Mouse (Mus musculus): Measurements from ENCODE around the gene Accsl. TPM values are rescaled to one million over a fixed set of nuclear protein-coding genes. Genes with fewer than 3 reads are reported as not detected.

The Accsl gene
- polyA plus RNA-seq, 1 experiment from 2014 or later: 0.63 TPM

DNA sequence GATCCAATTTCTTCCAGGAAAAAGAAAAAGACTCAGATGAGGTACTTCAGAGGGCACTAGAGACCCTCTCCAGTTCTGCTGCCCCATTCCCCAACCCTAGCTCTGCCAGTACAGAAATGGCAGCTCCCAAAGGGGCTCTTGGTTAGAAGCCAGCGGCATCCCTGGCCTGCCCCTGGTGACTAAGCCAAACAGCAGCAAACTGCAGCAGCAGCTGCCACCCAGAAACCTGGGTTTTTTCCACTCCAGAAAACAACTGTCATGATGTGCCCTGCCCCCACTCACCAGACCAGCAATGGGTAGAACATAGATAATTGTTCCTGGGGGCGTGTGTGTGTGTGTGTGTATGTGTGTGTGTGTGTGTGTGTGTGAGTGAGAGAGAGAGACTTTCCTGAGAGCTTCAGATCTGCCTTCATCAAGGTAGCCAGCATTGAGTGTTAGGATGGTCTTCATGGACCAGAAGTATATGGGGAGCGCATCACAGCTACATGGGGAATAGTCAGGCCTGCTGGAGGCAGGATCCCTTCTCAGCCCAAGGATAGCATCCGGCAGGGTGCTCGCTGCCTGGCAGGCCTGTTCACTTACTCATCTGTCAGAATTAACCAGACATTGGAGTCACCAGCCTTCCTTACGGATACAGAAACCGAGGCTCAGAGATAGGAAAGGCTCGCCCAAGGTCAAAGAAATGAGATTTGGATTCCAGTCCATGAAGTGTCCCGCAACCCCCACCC lies 12.8 kb upstream of the Accsl start:
- no peaks in the 10 kb centered on the region for H3K9me3 ChIP-seq (ENCODE audit: control insufficient read depth, low read length)
- H3K27ac ChIP-seq (ENCODE audit: low read length): no peak overlapping the region
- H3K4me3 ChIP-seq (replicated peaks; ENCODE audit: low read length): no peak overlapping the region
- no peaks in the 10 kb centered on the region; the same call in 1 of the 2 replicates for H3K4me1 ChIP-seq (replicated peaks; ENCODE audit: control insufficient read depth, insufficient read depth, low read length)
- WGBS: 88% methylated on average over 9 of the region's 9 CpGs
- H3K36me3 ChIP-seq (ENCODE audit: control insufficient read depth, insufficient read depth): no peaks in the 10 kb centered on the region
- ATAC-seq: no peak
- no peak overlapping the region for H3K9ac ChIP-seq (replicated peaks; ENCODE audit: low read depth, low read length)
- no peak overlapping the region for H3K4me2 ChIP-seq (ENCODE audit: low read length)
- no peaks in the 10 kb centered on the region for H3K27me3 ChIP-seq (replicated peaks; ENCODE audit: control insufficient read depth, insufficient read depth, low read length)

DNA sequence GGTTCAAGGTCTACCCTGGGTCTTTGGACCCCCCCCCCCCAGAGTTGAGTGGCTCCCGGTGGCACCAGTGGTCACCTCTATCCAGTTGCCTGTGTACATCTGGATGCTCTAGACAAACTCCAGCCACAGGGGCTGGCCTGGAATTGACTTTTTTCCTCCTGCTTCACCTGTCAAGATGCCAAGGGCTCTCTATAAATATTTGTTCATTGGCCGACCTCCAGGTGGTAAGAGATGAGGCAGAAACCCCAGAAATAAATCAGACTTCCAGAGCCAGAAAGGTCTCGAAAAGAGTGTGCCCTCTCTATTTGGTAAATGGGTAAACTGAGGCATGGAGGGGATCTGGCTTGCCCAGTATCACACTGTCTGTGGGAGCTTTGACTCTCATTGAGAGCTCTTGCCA lies 12.0 kb upstream of the Accsl start:
- 89% methylated on average over 3 of the region's 3 CpGs for WGBS
- no peaks in the 10 kb centered on the region; the same call in 1 of the 2 replicates for H3K4me1 ChIP-seq (replicated peaks; ENCODE audit: control insufficient read depth, insufficient read depth, low read length)
- H3K36me3 ChIP-seq (ENCODE audit: control insufficient read depth, insufficient read depth): no peaks in the 10 kb centered on the region
- ATAC-seq: no peak
- H3K27me3 ChIP-seq (replicated peaks; ENCODE audit: control insufficient read depth, insufficient read depth, low read length): no peaks in the 10 kb centered on the region
- no peaks in the 10 kb centered on the region for H3K9me3 ChIP-seq (ENCODE audit: control insufficient read depth, low read length)
- no peak overlapping the region for H3K4me3 ChIP-seq (replicated peaks; ENCODE audit: low read length)
- H3K9ac ChIP-seq (replicated peaks; ENCODE audit: low read depth, low read length): no peak overlapping the region
- no peak overlapping the region for H3K27ac ChIP-seq (ENCODE audit: low read length)
- H3K4me2 ChIP-seq (ENCODE audit: low read length): no peak overlapping the region

DNA sequence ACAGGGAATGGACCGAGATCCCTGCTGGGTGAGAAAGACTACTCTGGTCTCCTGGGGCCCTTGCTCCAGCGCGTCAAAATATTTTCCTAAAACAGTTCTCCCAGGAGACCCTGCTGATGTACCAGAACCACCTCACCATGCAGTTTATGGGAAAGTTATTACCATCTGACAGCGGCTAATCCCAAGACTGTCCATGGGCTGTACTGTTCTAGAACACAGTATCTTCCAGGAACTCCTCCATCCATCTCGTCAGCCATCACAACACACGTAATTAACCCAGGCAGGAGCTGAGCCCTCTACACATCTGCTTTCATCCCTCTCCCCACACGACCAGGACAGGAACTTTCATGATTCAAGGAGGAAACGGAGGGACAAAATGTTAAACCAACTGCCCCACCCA lies 11.5 kb upstream of the Accsl start:
- Histone ChIP-seq H3K4me2 (ENCODE audit: low read length) (no peak overlapping the region), H3K4me1 (replicated peaks; ENCODE audit: control insufficient read depth, insufficient read depth, low read length) (no peaks in the 10 kb centered on the region; the same call in 1 of the 2 replicates), H3K36me3 (ENCODE audit: control insufficient read depth, insufficient read depth) (no peaks in the 10 kb centered on the region), H3K4me3 (replicated peaks; ENCODE audit: low read length) (no peak overlapping the region), H3K27me3 (replicated peaks; ENCODE audit: control insufficient read depth, insufficient read depth, low read length) (no peaks in the 10 kb centered on the region), H3K9ac (replicated peaks; ENCODE audit: low read depth, low read length) (no peak overlapping the region), H3K9me3 (ENCODE audit: control insufficient read depth, low read length) (no peaks in the 10 kb centered on the region), H3K27ac (ENCODE audit: low read length) (no peak overlapping the region)
- 77% methylated on average over 8 of the region's 8 CpGs for WGBS
- no peak for ATAC-seq

DNA sequence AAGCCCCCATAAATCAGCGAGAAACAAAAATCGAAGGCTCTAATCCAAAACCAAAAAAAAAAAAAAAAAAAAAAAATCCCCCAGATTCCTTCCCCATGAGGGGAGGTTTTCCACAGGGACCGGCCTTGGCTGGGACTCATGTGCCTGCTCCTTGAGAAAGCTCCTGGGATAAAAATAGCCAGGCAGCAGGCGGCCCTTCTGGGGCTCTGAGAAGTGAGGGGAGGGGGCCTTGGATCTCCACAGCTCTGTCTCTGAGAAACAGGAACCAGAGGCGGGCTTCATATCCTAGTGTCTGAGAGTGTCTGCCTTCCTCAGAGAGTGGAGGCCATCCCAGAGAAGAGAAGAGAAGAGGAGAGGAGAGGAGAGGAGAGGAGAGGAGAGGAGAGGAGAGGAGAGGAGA lies 8.0 kb upstream of the Accsl start:
- Histone ChIP-seq H3K9ac (replicated peaks; ENCODE audit: low read depth, low read length) (no peak overlapping the region), H3K4me2 (ENCODE audit: low read length) (no peak overlapping the region), H3K4me1 (replicated peaks; ENCODE audit: control insufficient read depth, insufficient read depth, low read length) (peaks cover 11% of the 10 kb centered on the region), H3K27ac (ENCODE audit: low read length) (no peak overlapping the region), H3K36me3 (ENCODE audit: control insufficient read depth, insufficient read depth) (no peaks in the 10 kb centered on the region), H3K9me3 (ENCODE audit: control insufficient read depth, low read length) (no peaks in the 10 kb centered on the region), H3K4me3 (replicated peaks; ENCODE audit: low read length) (no peak overlapping the region), H3K27me3 (replicated peaks; ENCODE audit: control insufficient read depth, insufficient read depth, low read length) (no peaks in the 10 kb centered on the region)
- 60% methylated on average over 5 of the region's 5 CpGs for WGBS
- no peak for ATAC-seq

DNA sequence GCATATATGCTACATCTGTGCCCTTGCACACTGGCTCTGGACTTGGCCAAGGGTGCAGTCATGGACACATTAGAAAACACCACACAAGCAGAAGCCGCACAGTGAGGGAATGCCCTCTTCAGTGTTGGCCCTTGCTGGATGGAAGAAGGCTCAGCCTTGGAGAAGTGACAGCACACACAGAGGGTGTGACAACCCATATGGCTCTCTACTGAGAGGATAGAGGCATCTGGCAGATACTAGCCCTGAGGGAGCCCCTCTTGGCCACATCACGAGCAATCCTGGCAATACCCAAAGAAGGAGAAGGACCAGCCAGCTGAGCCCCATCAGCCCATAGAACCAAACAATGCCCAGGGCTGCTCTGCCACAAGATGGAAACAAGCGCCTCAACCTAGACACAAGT lies 5.6 kb upstream of the Accsl start:
- ATAC-seq: no peak
- H3K36me3 ChIP-seq (ENCODE audit: control insufficient read depth, insufficient read depth): no peaks in the 10 kb centered on the region
- no peaks in the 10 kb centered on the region for H3K9me3 ChIP-seq (ENCODE audit: control insufficient read depth, low read length)
- H3K27me3 ChIP-seq (replicated peaks; ENCODE audit: control insufficient read depth, insufficient read depth, low read length): no peaks in the 10 kb centered on the region
- peaks cover 11% of the 10 kb centered on the region for H3K4me1 ChIP-seq (replicated peaks; ENCODE audit: control insufficient read depth, insufficient read depth, low read length)
- 90% methylated on average over 3 of the region's 3 CpGs for WGBS
- no peak overlapping the region for H3K4me3 ChIP-seq (replicated peaks; ENCODE audit: low read length)
- H3K4me2 ChIP-seq (ENCODE audit: low read length): no peak overlapping the region
- H3K27ac ChIP-seq (ENCODE audit: low read length): no peak overlapping the region; the same call in 1 of the 2 replicates
- H3K9ac ChIP-seq (replicated peaks; ENCODE audit: low read depth, low read length): no peak overlapping the region

DNA sequence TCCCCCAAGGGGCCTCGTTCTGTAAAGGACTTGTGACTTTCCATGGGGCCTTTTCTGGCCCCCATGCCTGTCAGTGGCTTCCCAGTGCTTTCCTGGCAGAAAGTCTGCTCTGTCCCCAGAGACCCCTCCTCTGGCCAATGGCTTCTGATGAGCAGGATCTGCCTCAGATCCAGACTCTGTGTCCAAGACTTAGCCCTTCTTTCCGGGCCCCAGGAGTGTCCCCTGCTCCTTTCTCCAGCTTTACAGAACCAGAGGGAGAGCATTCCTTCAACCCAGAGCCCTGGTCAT lies 5.2 kb upstream of the Accsl start:
- Histone ChIP-seq H3K4me1 (replicated peaks; ENCODE audit: control insufficient read depth, insufficient read depth, low read length) (peaks cover 11% of the 10 kb centered on the region), H3K9me3 (ENCODE audit: control insufficient read depth, low read length) (no peaks in the 10 kb centered on the region), H3K27me3 (replicated peaks; ENCODE audit: control insufficient read depth, insufficient read depth, low read length) (no peaks in the 10 kb centered on the region), H3K4me3 (replicated peaks; ENCODE audit: low read length) (no peak overlapping the region), H3K4me2 (ENCODE audit: low read length) (no peak overlapping the region), H3K27ac (ENCODE audit: low read length) (peak overlapping the region; percentile 14; the same call in 1 of the 2 replicates), H3K9ac (replicated peaks; ENCODE audit: low read depth, low read length) (no peak overlapping the region), H3K36me3 (ENCODE audit: control insufficient read depth, insufficient read depth) (no peaks in the 10 kb centered on the region)
- 31% methylated on average over 2 of the region's 2 CpGs for WGBS
- no peak for ATAC-seq

DNA sequence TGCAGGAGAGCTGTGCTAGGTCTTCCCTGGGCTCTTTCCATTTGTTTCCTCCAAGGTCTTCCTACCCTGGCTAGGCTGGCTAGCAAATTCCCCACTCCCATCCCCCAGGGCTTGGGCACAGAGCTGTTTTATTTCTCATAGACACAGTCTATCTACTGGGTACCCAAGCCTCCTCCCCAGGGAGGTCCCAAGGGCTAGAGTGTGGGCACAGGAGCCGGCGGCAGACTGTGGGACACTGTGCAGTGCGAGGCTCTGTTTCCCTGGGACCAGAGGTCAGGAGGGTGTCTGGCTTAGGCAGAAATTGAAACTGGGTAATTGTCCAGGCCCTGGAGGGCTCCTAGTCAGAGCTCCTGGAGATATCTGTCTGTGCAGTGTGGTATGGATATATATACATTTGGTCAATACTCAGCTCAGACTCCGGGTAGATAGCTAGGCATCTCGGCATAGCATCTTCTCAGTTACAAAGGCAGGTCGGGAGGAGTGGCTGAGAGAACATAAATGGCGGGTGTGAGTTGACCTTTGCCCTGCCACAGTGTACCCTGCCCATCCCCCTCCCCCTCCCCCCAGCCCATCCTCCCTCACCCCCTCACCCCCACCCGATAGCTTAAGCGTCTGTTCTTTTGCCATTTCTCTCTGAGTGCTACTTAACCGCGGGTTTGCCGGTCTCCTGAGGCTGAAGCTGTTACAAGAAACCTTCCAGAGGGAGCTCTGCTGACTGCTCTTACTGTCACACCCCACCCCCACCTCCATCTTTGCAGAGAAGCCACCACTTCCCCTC lies 4.7 kb upstream of the Accsl start:
- Histone ChIP-seq H3K27me3 (replicated peaks; ENCODE audit: control insufficient read depth, insufficient read depth, low read length) (no peaks in the 10 kb centered on the region), H3K9ac (replicated peaks; ENCODE audit: low read depth, low read length) (no peak overlapping the region), H3K36me3 (ENCODE audit: control insufficient read depth, insufficient read depth) (no peaks in the 10 kb centered on the region), H3K27ac (ENCODE audit: low read length) (0 out of 2 replicates have a peak overlapping the region, but pooled peaks have one; percentile 14), H3K4me3 (replicated peaks; ENCODE audit: low read length) (no peak overlapping the region), H3K9me3 (ENCODE audit: control insufficient read depth, low read length) (no peaks in the 10 kb centered on the region), H3K4me1 (replicated peaks; ENCODE audit: control insufficient read depth, insufficient read depth, low read length) (peaks cover 11% of the 10 kb centered on the region), H3K4me2 (ENCODE audit: low read length) (no peak overlapping the region)
- 28% methylated on average over 10 of the region's 12 CpGs for WGBS
- peak; percentile 21; the same call in 1 of the 2 replicates for ATAC-seq

DNA sequence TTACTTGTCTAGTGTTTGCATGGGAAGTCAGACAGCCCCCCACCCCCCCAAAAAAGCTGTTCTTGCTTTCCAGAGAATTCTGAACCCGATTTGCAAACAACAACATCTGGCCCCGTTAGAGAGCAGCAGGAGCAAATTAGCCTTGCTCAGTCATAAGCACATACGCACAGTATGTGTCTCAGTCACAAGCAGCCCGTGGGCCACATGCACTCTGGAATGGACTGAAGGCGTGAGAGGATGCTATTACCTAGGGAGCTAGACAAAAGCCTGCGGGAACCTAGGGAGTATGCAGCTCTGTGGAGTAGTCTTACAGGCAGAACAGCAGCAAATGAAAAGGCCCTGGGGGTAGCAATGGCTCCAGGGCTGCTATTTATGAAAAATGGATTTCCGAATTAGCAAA lies 3.3 kb upstream of the Accsl start:
- no peak overlapping the region for H3K27ac ChIP-seq (ENCODE audit: low read length)
- ATAC-seq: no peak

DNA sequence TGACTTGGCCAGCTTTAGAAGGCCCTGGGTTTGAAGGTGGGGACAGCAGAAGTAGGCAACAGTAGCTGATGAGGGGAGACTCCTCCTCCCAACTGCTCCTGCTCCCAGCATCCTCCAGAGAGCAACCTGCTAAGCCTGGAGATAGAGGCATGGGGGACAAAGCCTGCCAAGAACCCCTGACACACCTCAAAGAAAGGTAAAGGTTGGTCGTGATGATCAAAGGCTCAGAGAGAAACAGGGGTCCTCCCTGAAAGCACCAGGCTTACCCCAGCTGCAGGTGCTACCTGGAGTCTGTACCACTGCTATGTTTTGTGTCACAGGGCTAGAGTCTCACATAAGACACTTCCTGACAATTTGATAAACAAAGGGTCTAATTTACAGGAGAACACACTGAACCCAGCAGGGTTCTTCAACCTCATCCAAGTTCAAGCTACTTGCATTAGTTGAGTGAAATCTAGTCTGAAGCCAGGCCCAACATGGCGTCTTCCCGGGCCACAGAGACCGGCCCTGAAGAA lies 2.5 kb upstream of the Accsl start:
- Histone ChIP-seq H3K27me3 (replicated peaks; ENCODE audit: control insufficient read depth, insufficient read depth, low read length) (no peaks in the 10 kb centered on the region), H3K4me1 (replicated peaks; ENCODE audit: control insufficient read depth, insufficient read depth, low read length) (peaks cover 11% of the 10 kb centered on the region), H3K36me3 (ENCODE audit: control insufficient read depth, insufficient read depth) (no peaks in the 10 kb centered on the region), H3K27ac (ENCODE audit: low read length) (no peak overlapping the region), H3K4me3 (replicated peaks; ENCODE audit: low read length) (no peak overlapping the region), H3K4me2 (ENCODE audit: low read length) (no peak overlapping the region), H3K9me3 (ENCODE audit: control insufficient read depth, low read length) (no peaks in the 10 kb centered on the region), H3K9ac (replicated peaks; ENCODE audit: low read depth, low read length) (no peak overlapping the region)
- 93% methylated on average over 4 of the region's 4 CpGs for WGBS
- no peak for ATAC-seq

More for the DNA sequence above, 3.3 kb upstream of the Accsl start:
- no peak overlapping the region for H3K9ac ChIP-seq (replicated peaks; ENCODE audit: low read depth, low read length)
- no peaks in the 10 kb centered on the region for H3K27me3 ChIP-seq (replicated peaks; ENCODE audit: control insufficient read depth, insufficient read depth, low read length)
- no peak overlapping the region for H3K4me3 ChIP-seq (replicated peaks; ENCODE audit: low read length)
- no peaks in the 10 kb centered on the region for H3K36me3 ChIP-seq (ENCODE audit: control insufficient read depth, insufficient read depth)
- 40% methylated on average over 7 of the region's 7 CpGs for WGBS
- H3K4me2 ChIP-seq (ENCODE audit: low read length): no peak overlapping the region
- H3K9me3 ChIP-seq (ENCODE audit: control insufficient read depth, low read length): no peaks in the 10 kb centered on the region
- H3K4me1 ChIP-seq (replicated peaks; ENCODE audit: control insufficient read depth, insufficient read depth, low read length): peaks cover 11% of the 10 kb centered on the region
